Mouse (Mus musculus): ENCODE data around the gene Khdrbs1.

The Khdrbs1 gene

DNA sequence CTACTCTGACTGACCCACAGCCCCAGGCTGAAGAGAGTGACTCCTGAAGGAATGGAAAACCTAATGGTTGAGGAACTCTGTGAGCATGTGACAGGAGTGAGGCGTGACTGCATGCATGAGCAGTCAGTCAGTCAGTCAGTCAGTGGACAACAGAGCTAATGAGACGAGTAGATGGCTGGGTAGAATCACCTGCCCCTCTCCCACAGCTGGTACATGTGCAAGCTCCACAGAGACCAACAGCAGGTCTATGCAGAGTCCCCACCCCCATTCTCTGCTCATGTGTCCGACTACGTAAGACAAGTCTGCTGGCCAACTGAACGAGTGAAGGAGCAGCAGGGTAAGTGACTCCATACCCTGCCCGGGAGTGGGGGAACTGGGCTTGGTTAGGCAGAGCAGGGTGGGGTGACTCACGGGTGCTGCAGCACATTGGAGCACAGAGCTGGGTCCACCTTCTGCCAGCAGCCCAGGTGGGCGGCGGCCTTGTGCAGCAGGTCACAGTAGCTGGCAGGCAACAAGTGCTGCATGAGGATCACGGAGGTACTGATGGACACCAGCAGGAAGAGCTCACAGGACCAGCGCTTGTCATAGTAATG lies 58.1 kb downstream of the Khdrbs1 start:
- no peak for DNase-seq (ENCODE audit: extremely low read depth, low read depth, low spot score)

DNA sequence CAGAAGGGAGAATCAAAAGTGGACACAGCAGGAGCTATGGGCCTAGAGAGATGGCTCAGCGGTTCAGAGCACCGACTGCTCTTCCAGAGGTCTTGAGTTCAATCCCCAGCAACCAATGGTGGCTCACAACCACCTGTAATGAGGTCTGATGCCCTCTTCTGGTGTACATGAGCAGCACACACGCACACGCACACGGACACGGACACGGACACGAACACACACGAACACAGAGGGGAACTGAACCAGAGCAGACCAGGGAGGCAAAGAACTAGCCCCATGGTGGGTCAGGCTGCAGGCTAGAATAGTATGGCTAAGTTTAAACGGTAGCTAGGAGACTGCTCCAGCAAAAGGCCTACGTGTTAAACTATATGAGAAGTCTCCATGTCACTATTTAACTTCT lies 60.3 kb downstream of the Khdrbs1 start:
- no peak for DNase-seq (ENCODE audit: extremely low read depth, low read depth, low spot score)

GRCm38 (mm10) chr4:129672878-129673449 lies 69.1 kb downstream of the Khdrbs1 start:
- DNase-seq (ENCODE audit: extremely low read depth, low read depth, low spot score), result no peak

- no peak for DNase-seq (ENCODE audit: extremely low read depth, low read depth, low spot score)
These were observed 69.8 kb downstream of the Khdrbs1 start, which contains the start of gene Kpna6 for GRCm38 (mm10) chr4:129672083-129672877. Kpna6 (minus strand) TSS chr4:129672767.

- DNase-seq (ENCODE audit: extremely low read depth, low read depth, low spot score), result no peak
These were observed 70.5 kb downstream of the Khdrbs1 start for GRCm38 (mm10) chr4:129671491-129672082.

DNA sequence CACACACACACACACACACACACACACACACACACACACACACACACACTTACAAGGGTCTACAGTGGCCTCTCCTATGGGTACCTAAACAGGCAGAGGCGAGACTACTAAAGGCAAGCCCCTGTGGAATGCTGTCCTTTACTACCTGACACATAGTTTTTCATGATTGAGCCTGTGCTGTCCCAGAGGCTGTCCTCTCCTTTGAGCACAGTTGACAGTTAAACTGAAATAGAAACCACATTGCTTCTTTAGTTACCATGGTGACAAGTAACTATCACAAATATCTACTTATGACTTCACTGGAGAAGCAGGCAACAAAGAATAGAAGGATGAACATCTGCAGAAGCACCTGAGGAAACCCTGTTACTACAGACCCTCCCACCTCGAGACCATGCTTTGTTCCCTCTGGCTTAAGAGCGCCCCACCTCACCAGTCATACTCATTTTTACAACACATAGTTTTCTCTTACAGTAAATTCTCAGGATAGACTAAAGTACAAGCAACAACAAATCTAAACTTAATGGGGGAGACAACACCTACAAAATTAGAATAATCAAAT lies 79.8 kb downstream of the Khdrbs1 start:
- no peak for DNase-seq (ENCODE audit: extremely low read depth, low read depth, low spot score)

DNA sequence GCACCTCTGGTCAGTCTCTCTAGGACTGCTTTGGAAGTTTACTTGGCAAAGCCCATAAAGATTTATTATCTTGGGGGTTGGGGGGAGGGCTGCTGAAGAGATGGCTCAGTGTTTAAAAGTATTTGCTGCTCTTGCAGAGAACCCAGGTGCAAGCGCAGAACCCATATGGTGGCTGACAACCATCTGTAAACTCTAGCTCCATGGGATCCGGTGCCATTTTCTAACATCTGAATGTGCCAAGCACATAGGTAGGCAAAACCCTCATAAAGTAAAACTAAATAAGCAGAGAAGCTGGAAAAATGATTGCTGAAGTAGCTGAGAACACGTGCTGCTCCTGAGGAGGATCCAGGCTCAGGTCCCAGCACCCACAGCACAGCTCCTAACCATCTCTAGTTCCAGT lies 80.5 kb downstream of the Khdrbs1 start:
- no peak for DNase-seq (ENCODE audit: extremely low read depth, low read depth, low spot score)

DNA sequence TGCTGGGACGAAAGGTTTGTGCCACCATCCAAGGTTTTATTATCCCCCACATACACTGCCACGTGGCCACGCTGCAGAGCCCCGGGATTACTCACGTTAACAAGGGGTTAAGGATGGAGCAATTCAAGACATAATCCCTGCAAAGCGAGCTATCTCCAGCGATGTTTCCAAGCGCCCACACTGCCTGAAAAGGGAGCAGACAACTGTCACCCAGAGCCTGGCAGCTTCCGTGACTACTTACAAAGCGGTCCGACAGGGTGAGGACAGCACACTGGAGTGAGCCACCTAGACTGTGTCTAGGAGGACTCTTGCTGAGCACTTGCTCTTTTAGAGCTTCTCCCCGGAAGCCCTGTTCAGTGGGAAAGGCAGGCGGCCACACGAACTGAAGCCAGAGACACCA lies 87.3 kb downstream of the Khdrbs1 start:
- no peak for DNase-seq (ENCODE audit: extremely low read depth, low read depth, low spot score)
